Mouse (Mus musculus) c-Kit-positive CD71-positive TER-119-positive erythroid progenitor cells, embryonic 14.5 days (primary cell): Measurements from ENCODE around the gene Psmg3.

Experiments
- DNase-seq: peaks from one replicate; pipeline ENCODE4 v3.0.0-alpha.2; 2013; ENCODE audit warnings: low spot score

The Psmg3 gene

DNA sequence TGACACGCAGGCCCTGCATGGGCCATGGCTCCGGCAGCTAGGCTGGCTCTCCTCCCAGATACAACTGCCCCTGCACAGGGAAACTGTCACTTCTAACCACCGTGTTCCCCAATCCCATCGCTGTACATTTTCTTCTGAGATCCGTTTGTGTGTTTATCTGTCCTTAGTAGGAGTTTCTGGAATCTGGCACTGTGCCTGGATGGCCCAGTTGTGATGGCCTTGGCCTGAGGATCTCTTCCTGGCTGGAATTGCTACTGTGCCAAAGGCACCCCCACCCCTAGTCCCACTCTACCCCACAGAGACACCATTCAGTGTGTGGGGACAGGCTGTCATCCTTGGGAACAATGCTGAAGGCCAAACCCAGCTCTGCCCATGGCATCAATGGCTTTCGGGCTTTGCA lies 10.7 kb downstream of the Psmg3 start:
- no peak for DNase-seq

GRCm38 (mm10) chr5:139813963-139814381 lies 12.7 kb downstream of the Psmg3 start:
- DNase-seq, result no peak

DNA sequence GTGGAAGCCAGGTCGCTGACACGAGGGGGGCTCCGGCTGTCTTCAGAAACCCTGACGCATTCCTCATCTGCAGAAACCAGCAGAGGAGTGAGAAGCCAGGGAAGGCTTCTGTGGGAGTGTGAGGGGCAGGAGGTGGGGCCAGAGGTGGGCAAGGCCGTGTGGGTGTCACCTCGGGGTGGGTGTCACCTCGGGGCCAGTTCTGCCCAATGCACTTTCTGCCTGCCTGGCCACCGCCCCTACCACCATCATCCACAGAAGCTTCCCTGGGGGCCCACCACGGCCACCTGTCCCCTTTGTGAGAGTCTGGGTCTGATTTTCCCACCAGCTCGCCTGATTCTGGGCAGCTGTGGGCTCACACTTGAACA lies 13.6 kb downstream of the Psmg3 start:
- no peak for DNase-seq

DNA sequence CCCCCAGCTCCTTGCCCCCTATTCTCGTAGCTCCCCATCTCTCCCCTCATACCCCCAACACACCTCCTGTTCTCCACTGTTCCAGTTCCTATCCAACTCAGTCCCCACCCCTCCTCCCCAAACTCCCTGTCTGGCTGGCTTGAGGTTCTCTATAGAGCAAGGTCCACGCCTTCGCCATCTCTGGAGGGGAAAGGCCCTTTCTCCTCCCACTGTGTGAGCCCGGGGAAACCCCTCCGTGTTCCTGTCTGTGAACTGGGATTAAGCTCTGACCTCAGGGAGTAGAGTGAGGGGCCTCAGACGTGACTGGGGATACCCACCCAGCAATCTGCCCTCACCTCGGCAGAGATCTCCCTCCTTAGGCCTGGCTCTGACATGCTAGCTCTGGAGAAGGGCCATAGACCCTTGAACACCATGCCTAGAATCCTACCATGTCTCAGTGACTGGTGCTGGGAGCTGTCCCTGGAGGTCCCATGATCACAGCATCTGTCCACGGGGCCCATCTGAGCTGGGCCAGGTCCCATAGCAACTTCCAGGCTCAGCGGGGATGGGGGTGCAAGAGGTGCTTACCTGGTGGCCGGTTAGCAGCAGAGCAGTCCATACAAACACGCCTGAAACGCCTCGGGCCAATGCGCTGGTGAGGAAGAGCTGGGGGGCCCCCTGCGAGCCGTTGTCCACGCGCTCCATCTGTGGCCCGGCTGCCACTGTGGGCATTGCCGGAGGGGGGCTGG lies 14.1 kb downstream of the Psmg3 start:
- DNase-seq, result no peak

DNA sequence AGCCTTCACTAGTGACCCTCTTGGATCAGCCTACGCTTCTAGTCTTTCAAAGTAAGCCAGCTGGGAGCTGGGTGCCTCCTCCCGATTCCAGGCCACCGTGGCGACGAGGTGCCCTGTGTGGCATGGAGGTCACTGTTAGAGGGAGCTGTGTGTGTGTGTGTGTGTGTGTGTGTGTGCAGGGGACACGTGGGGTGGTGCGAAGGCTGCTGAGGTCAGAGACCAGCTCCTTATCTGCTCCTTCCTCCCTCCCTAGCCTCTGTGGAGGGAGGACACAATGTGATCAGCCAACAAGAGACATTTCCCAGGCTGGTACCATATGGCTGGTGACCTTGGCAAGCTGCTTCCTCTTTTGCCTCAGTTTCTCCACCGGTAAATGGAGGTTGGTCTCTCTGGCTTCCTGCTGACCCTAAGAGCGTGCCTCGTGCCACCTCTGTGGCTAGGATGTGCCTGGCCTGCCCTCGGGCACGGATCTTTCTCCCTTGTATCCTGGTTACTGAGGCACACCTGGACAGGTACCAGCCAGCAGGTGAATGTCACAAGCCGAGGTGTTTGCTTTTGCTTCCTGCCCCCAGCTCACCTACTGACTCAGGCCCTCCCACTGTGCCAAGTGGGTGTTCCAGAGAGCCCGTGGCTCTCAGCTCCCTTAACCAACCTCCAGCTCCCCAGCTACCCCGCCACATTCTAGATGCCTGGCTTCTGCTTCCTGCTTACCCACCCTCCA lies 14.8 kb downstream of the Psmg3 start:
- DNase-seq, result no peak

DNA sequence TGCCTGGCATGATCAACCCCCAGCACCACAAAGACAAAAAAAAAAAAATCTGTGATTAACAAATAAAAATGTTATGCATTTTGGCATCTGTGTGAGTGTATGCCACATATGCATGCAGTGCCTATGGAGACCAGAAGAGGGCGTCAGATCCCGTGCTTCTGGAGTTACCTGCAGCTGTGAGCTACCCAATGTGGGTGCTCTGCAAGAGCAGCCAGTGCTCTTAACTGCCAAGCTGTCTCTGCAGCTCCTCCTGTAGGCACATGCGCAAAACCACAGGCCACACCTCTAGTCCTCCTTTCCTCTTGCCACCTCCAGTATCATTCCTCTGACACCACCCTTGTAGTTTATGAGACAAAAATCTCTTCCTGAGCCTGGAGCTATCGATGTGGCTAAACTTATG lies 17.3 kb downstream of the Psmg3 start:
- DNase-seq, result no peak

DNA sequence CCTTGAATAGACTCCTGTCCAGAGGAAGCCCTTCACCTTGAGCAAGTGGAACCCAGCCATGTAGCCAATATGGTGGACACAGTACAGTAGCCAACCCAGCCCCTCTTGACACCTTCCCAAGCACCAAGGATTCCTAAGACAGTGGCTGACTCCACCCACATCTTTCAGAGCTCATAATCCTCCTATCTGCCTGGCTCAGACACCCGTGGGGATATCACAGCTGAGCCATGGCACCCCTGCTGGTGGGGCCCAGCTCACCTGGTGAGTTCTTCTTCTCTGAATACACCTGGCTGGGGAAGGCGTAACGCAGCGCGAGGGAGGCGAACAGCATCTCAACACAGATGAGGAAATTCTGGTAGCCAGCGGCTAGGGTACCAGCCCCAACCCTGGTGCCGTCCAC lies 20.8 kb downstream of the Psmg3 start:
- peak; percentile 71 for DNase-seq

GRCm38 (mm10) chr5:139804573-139805111 lies 22.0 kb downstream of the Psmg3 start:
- DNase-seq, result peak; percentile 68

- DNase-seq, result peak; percentile 92
Measured at GRCm38 (mm10) chr5:139804107-139804551, 22.6 kb downstream of the Psmg3 start.

GRCm38 (mm10) chr5:139803601-139804102 lies 23.0 kb downstream of the Psmg3 start:
- DNase-seq, result no peak

DNA sequence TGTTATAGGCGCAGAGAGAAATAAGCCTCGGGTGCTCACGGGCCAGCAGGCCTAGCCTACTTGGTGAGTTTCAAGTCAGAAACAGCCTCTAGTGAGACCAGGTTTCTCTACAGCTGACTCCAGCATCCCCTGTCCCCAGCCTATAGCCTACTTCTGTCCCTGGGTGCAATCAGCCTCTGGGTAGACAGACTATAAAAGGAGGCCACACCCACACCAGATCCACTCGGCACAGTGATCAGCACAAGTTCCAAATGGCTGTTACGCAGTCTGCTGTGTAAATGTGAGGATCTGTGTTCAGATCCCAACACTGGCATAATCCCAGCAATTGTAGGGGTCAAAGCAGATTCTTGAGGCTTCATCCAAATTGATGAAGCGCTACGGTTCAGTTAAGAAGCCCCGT lies 23.5 kb downstream of the Psmg3 start:
- peak; percentile 71 for DNase-seq

- no peak for DNase-seq
Measured at GRCm38 (mm10) chr5:139801880-139802279, 24.8 kb downstream of the Psmg3 start.

DNA sequence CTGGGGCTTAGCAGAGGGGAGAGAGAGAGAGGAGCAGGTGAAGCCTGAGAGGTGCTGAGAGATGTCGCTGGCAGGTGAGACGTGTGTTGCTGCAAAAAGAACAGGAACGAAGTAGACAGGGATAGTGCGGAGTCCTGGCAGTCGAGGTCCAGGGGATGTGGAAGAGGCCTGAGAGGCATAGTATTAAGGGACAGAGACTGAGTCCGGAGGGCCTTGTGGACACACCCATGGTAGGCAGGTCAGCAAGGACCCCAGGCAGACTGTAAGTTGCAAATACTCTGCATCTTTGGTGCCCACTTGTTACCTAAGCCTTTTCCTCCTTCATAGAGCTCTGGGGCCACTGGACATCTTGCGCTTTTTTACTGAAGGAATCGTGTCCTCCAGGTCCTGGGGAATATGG lies 25.5 kb downstream of the Psmg3 start:
- DNase-seq, result no peak

DNA sequence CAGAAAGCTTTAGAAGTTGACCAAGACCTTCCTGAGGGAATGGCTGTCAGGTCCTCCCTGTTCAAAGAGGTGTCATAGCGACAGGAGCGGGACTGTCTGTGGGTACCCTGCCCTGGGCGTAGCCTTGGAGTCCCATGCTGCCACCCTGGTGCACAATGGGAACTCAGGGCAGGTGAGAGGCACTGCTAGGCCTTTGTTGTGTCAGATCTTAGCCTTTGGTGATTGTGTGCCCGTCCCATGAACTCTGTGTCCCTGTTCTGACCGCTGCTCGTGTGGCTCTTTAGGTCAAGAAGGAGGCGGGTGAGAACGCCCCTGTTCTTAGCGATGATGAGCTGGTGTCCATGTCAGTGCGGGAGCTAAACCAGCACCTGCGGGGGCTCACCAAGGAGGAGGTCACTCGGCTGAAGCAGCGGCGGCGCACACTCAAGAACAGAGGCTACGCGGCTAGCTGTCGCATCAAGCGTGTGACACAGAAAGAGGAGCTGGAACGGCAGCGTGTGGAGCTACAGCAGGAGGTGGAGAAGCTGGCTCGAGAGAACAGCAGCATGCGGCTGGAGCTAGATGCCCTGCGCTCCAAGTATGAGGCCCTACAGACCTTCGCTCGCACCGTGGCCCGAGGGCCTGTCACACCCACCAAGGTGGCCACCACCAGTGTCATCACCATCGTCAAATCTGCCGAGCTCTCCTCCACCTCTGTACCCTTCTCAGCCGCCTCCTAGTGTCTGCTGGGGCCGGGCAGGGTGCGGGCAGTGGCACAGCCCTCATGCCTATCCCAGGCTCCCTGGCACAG lies 26.7 kb downstream of the Psmg3 start:
- no peak for DNase-seq

GRCm38 (mm10) chr5:139799041-139799440 lies 27.6 kb downstream of the Psmg3 start:
- DNase-seq, result no peak

DNA sequence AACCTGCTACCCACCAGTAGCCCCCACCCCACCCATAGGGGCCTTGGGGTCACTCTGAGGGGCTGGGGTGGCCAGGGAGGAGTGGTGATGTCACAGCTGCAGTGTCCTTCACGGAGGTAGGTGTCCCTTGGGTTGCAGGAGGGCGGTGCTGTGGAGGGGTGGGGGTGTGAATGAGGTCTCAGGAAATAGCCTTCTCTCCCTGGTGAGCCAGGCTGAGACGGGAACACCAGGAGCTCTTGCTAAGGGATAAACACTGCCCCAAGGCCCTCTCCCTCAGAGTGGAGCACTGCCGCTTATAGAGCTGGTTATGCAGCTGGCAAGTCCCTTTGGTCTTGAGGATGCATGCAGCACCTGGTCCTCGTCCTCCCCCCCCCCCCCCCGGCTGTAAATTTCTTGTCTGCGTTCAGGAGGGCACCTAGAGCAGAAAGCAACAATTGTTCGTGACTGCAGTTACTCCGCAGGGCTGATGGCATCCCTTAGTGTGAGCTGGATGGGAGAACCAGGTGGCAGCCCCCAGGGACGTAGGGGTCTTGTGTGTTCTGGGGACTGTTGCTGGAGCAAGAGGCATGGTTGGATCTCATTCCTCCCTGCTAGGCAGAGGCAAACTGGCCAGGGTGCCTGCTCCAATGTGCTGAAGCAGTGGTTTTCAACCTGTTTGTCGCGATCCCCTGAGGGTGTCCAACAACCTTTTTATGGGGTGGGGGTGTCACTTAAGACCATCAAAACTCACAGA lies 28.4 kb downstream of the Psmg3 start:
- DNase-seq, result no peak

- no peak for DNase-seq
Measured at GRCm38 (mm10) chr5:139797473-139798167, 29.1 kb downstream of the Psmg3 start.

- DNase-seq, result no peak
Measured at GRCm38 (mm10) chr5:139796900-139797299, 29.8 kb downstream of the Psmg3 start.

GRCm38 (mm10) chr5:139796001-139796620 lies 30.6 kb downstream of the Psmg3 start:
- DNase-seq, result no peak

DNA sequence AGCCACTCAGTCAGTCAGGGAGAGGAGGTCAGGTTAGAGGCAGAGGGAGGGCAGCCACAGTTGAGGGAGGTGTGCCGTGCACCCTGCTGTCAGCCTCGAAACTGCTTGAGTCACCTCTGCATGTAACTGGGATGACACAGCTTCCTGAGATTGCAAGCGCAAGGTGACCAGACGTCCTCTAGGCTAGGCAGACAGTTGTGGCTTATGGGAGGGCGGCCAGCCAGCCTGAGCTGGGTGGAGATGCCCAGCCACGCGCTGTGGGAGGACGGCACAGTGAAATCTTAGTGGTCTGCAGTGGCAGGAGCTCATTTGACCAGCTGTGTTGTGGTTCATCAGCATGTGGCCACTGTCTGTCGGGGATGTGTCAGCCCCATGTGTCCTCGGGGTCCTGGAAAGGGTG lies 31.7 kb downstream of the Psmg3 start:
- DNase-seq, result no peak

DNA sequence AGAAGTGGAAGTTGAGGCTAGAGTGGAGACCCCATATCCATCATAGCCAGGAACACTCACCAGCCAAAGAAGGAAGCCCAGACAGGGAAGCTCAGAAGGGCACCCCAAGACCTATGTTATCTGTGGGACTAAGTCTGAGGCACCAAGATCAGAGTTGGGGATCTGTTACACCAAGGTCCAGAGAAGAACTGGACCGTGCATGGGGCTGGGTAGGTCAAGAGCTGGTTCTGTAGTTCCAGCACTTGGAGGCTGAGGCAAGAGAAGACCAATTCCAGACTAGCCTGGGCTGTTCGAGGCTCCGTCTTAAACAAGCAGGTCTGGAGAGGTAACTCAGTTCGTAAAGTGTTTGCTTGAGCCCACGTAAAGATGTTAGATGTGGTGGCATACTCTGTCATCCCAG lies 32.5 kb downstream of the Psmg3 start:
- DNase-seq, result no peak
